Mouse (Mus musculus): ENCODE results near the gene Mdfic.

Mdfic gene

GRCm38 (mm10) chr6:15793602-15794345 lies 73.3 kb downstream of the Mdfic start:
- no peak for DNase-seq

GRCm38 (mm10) chr6:15794801-15795200 lies 74.3 kb downstream of the Mdfic start:
- no peak for DNase-seq

GRCm38 (mm10) chr6:15807382-15807781 lies 86.9 kb downstream of the Mdfic start:
- DNase-seq: no peak

GRCm38 (mm10) chr6:15825236-15825635 lies 104.8 kb downstream of the Mdfic start:
- DNase-seq: no peak

GRCm38 (mm10) chr6:15829812-15830211 lies 109.4 kb downstream of the Mdfic start:
- DNase-seq: no peak

GRCm38 (mm10) chr6:15830651-15831050 lies 110.2 kb downstream of the Mdfic start:
- DNase-seq: no peak

GRCm38 (mm10) chr6:15837695-15838094 lies 117.2 kb downstream of the Mdfic start:
- no peak for DNase-seq

GRCm38 (mm10) chr6:15839831-15840230 lies 119.4 kb downstream of the Mdfic start:
- no peak for DNase-seq

GRCm38 (mm10) chr6:15840429-15840828 lies 120.0 kb downstream of the Mdfic start:
- DNase-seq: no peak

- no peak for DNase-seq
Measured at GRCm38 (mm10) chr6:15841476-15842209, 121.2 kb downstream of the Mdfic start.

GRCm38 (mm10) chr6:15843295-15843694 lies 122.8 kb downstream of the Mdfic start:
- DNase-seq: no peak

GRCm38 (mm10) chr6:15845711-15846342 lies 125.4 kb downstream of the Mdfic start:
- DNase-seq: no peak

Measured in right cerebral cortex, postnatal 14 days (tissue).